Mouse (Mus musculus) myocyte (in vitro differentiated cells): ENCODE measurements at regions not wholly inside any gene's neighbourhood (a gene's known extent, or its start where the extent isn't known, plus 50 kb on each side); places are given as distances from the start of the nearest gene placed in this dataset.

Experiments
- H3K27me3 ChIP-seq: one replicate; pipeline ENCODE4 v1.6.1; 2011; ENCODE audit not compliant: control insufficient read depth, insufficient read depth, insufficient read length
- H3K36me3 ChIP-seq: one replicate; pipeline ENCODE4 v1.6.1; 2011; ENCODE audit not compliant: control insufficient read depth, insufficient read depth
- H3K4me2 ChIP-seq: one replicate; pipeline ENCODE4 v1.6.1; 2011; ENCODE audit warnings: low read depth, control low read depth
- H3K4me3 ChIP-seq: one replicate; pipeline ENCODE4 v1.5.1; 2011; ENCODE audit warnings: mild to moderate bottlenecking, control low read depth, moderate library complexity
- H3K79me2 ChIP-seq: one replicate; pipeline ENCODE4 v1.6.1; 2011; ENCODE audit not compliant: control insufficient read depth, insufficient read depth
- H3ac ChIP-seq: one replicate; pipeline ENCODE4 v1.6.1; 2011; ENCODE audit not compliant: control insufficient read depth, insufficient read length
- CEBPB ChIP-seq: IDR thresholded peaks from 2 replicates; pipeline ENCODE4 v1.6.1; 2011; ENCODE audit warnings: mild to moderate bottlenecking, moderate library complexity; ENCODE audit not compliant: poor library complexity, insufficient read depth, severe bottlenecking
- E2F4 ChIP-seq: IDR thresholded peaks from one replicate; pipeline ENCODE4 v1.6.1; 2011; ENCODE audit warnings: mild to moderate bottlenecking, control low read depth, moderate library complexity; ENCODE audit not compliant: insufficient read depth
- MAX ChIP-seq: IDR thresholded peaks from one replicate; pipeline ENCODE4 v1.6.1; 2011; ENCODE audit warnings: low read depth, mild to moderate bottlenecking, control low read depth
- MYOD1 ChIP-seq, 3 experiments: IDR thresholded peaks; one replicate each; pipeline ENCODE4 v1.6.1; 2011; ENCODE audit warnings: control low read depth in 2 of 3, low read depth in 2 of 3, mild to moderate bottlenecking in 2 of 3, moderate library complexity in 1 of 3; ENCODE audit not compliant: insufficient read length in 2 of 3, control insufficient read depth in 1 of 3
- MYOG ChIP-seq, 3 experiments: IDR thresholded peaks; one replicate each; pipeline ENCODE4 v1.6.1; 2011; ENCODE audit warnings: control low read depth in 2 of 3, low read depth in 2 of 3, mild to moderate bottlenecking in 2 of 3; ENCODE audit not compliant: insufficient read length in 2 of 3, control insufficient read depth in 1 of 3, insufficient read depth in 1 of 3
- POLR2A ChIP-seq: IDR thresholded peaks from one replicate; pipeline ENCODE4 v1.6.1; 2011; ENCODE audit warnings: low read depth, mild to moderate bottlenecking, control low read depth, moderate library complexity; ENCODE audit not compliant: insufficient read length
- POLR2AphosphoS2 ChIP-seq: IDR thresholded peaks from one replicate; pipeline ENCODE4 v1.6.1; 2011; ENCODE audit warnings: low read depth, control low read depth; ENCODE audit not compliant: insufficient read length
- REST ChIP-seq: IDR thresholded peaks from one replicate; pipeline ENCODE4 v1.6.1; 2011; ENCODE audit warnings: mild to moderate bottlenecking, control low read depth, moderate library complexity; ENCODE audit not compliant: insufficient read depth, insufficient read length
- SRF ChIP-seq: IDR thresholded peaks from one replicate; pipeline ENCODE4 v1.6.1; 2011; ENCODE audit warnings: low read depth; ENCODE audit not compliant: control insufficient read depth, insufficient read length
- TCF12 ChIP-seq: IDR thresholded peaks from one replicate; pipeline ENCODE4 v1.6.1; 2011; ENCODE audit warnings: mild to moderate bottlenecking, control low read depth; ENCODE audit not compliant: poor library complexity, insufficient read depth, severe bottlenecking
- TCF3 ChIP-seq: IDR thresholded peaks from one replicate; pipeline ENCODE4 v1.6.1; 2011; ENCODE audit warnings: low read depth, control low read depth; ENCODE audit not compliant: insufficient read length
- USF1 ChIP-seq: IDR thresholded peaks from one replicate; pipeline ENCODE4 v1.6.1; 2011; ENCODE audit warnings: low read depth, mild to moderate bottlenecking, control low read depth, moderate library complexity

DNA sequence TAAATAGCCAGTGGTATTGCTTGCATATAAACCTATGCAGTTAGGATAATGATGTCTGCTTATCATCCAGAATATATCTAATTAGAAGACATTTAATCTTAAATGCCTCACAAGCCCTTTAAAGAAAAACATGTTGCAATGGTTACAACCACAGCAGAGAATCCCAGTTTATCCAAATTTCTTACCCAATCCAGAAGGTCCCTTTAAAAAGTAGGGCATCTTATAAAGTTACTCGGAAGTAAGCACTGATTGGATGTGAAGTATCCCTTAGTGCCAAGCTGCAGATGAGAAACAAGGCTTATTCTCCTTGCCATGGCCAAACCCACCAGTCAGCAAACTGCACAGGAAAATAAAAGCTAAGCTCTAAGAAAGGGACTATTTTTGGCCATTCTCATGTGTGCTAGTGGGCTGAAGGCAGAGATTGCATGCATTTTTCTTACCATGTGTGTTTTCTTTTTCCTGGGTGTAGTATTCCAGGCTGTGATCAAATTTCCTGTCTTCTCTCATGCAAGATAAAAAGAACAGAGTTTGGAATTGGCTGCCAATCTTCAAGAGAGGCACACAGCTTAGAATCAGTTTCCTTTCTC is 80.2 kb upstream of the Fat4 start:
- H3K4me3 ChIP-seq = no peak overlapping the region
- no peak for TF ChIP-seq POLR2AphosphoS2
- no peak for TF ChIP-seq TCF3
- TF ChIP-seq MYOG (IDR thresholded peaks at IDR 0.05; ENCODE audit: control insufficient read depth in 1 of 3, insufficient read depth in 1 of 3, insufficient read length in 2 of 3, low read depth in 2 of 3) = no peak
- no peak for TF ChIP-seq REST
- TF ChIP-seq MAX = no peak
- no peak for TF ChIP-seq E2F4
- no peak for TF ChIP-seq MYOD1 (IDR thresholded peaks at IDR 0.05; ENCODE audit: control insufficient read depth in 1 of 3, insufficient read length in 2 of 3, low read depth in 2 of 3)
- TF ChIP-seq POLR2A = no peak
- TF ChIP-seq SRF = no peak
- H3K4me2 ChIP-seq = peak overlapping the region; percentile 21
- no peaks in the 10 kb centered on the region for H3K27me3 ChIP-seq
- H3K79me2 ChIP-seq = no peaks in the 10 kb centered on the region
- H3ac ChIP-seq = no peak overlapping the region
- H3K36me3 ChIP-seq = no peaks in the 10 kb centered on the region

DNA sequence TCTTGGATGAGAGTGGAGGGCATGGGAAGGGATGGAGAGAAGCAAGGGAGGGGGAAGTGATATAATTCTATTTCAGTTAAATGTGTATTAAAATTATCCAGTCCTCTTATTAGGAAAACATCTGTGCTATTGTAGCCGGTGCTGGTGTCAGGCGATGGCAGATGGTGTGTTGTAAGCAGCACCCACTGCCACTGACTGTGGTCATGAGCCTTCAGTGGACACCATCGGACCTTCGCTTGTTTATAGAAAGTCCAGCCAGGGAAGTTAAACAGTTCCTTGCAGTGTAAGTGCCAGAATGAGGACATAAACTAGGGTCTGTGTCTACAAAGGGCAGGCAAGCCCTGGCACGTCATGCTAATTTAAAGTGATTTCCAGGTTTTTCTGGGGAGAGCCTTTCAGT is 80.7 kb upstream of the Fat4 start:
- no peak for TF ChIP-seq USF1
- TF ChIP-seq SRF = no peak
- no peak for TF ChIP-seq E2F4
- TF ChIP-seq MYOG (IDR thresholded peaks at IDR 0.05; ENCODE audit: control insufficient read depth in 1 of 3, insufficient read depth in 1 of 3, insufficient read length in 2 of 3, low read depth in 2 of 3) = no peak
- no peak for TF ChIP-seq TCF3
- TF ChIP-seq REST = no peak
- no peak for TF ChIP-seq MYOD1 (IDR thresholded peaks at IDR 0.05; ENCODE audit: control insufficient read depth in 1 of 3, insufficient read length in 2 of 3, low read depth in 2 of 3)
- TF ChIP-seq TCF12 = no peak
- no peak for TF ChIP-seq CEBPB
- no peak for TF ChIP-seq POLR2AphosphoS2
- no peak for TF ChIP-seq POLR2A
- TF ChIP-seq MAX = no peak
- Histone ChIP-seq H3K4me3 (no peak overlapping the region), H3K27me3 (no peaks in the 10 kb centered on the region), H3K79me2 (no peaks in the 10 kb centered on the region), H3ac (no peak overlapping the region), H3K4me2 (no peak overlapping the region), H3K36me3 (no peaks in the 10 kb centered on the region)

DNA sequence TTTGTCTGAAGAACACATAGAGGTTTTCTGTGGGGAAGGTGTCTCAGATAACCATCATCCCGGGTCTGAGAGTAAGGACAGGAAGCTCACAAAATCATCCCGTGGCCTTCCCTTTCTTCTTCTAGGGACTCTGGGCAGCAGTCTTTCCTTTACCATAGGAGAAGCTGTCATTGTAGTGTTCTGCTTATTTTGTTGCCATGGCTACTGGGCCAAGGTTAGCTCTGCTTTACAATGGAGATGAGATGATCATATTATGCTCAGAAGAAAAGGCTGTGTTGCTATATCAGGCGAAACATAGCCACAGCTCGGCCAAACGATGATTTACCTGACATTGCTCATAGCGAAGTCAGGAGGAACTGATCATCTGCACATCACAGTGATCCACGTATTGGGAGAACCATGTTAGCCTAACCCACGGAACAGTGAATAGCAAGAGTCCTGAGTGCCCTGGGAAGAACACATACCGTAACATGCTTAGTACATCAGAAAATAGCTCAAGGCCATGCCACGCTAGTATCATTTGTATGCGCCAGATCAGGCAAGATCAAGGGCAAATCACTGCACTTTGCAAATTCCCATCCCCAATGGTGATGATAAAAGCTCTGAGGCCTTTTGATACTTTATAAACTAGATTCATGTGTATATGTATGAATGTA is 91.0 kb upstream of the Fat4 start:
- Histone ChIP-seq H3K27me3 (no peaks in the 10 kb centered on the region), H3K36me3 (no peaks in the 10 kb centered on the region), H3K4me3 (no peak overlapping the region), H3K79me2 (no peaks in the 10 kb centered on the region), H3K4me2 (no peak overlapping the region), H3ac (no peak overlapping the region)
- TF ChIP-seq MYOG (IDR thresholded peaks at IDR 0.05; ENCODE audit: control insufficient read depth in 1 of 3, insufficient read depth in 1 of 3, insufficient read length in 2 of 3, low read depth in 2 of 3) (no peak), POLR2AphosphoS2 (no peak), REST (no peak), MYOD1 (IDR thresholded peaks at IDR 0.05; ENCODE audit: control insufficient read depth in 1 of 3, insufficient read length in 2 of 3, low read depth in 2 of 3) (no peak), TCF3 (no peak), TCF12 (no peak), USF1 (no peak), POLR2A (no peak), SRF (no peak), MAX (no peak), CEBPB (no peak), E2F4 (no peak)

DNA sequence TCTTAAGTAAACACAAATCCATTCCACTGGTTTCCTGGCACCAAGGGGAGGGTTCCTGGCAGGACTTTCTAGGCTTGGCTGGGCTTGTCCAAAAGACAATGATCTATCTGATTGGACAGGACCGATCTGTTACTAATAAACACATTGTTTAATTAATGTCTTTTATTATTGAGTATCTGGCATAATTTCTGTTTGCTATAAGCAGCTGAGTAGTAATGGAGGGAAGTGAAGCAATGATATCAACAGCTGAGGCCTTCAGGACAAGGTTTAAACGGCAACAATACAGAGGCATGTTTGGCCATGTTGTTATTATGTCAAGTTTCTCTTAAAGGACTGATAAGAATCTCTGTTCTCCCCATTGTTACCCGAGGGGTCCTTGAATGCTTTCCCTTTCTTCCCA is 93.5 kb upstream of the Fat4 start:
- H3K79me2 ChIP-seq = no peaks in the 10 kb centered on the region
- no peaks in the 10 kb centered on the region for H3K36me3 ChIP-seq
- H3K4me3 ChIP-seq = no peak overlapping the region
- H3K27me3 ChIP-seq = no peaks in the 10 kb centered on the region
- TF ChIP-seq MYOD1 (IDR thresholded peaks at IDR 0.05; ENCODE audit: control insufficient read depth in 1 of 3, insufficient read length in 2 of 3, low read depth in 2 of 3) (no peak), MAX (no peak), REST (no peak), USF1 (no peak), SRF (no peak), POLR2A (no peak)
- no peak overlapping the region for H3ac ChIP-seq
- no peak overlapping the region for H3K4me2 ChIP-seq

DNA sequence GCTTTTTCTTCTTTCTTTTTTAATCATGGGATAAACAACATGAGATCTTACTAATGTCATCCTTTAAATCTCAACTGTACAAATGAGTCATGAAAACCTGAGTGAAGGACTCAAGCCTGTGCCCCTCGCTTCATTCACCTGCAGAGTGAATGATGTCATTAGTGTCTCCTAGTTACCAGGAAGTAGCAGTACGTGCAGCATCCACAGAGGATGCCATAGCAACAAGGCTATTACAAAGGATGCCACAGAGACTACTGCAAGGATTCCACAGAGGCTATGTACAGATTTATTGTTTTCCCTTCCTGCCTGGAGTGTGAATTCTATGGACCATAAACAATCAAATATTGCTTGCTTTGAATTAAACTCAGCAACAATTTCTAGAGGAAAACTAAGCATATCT is 98.0 kb upstream of the Fat4 start:
- Histone ChIP-seq H3K79me2 (no peaks in the 10 kb centered on the region), H3K4me2 (no peak overlapping the region), H3ac (no peak overlapping the region), H3K36me3 (no peaks in the 10 kb centered on the region), H3K4me3 (no peak overlapping the region), H3K27me3 (no peaks in the 10 kb centered on the region)
- TF ChIP-seq MYOG (IDR thresholded peaks at IDR 0.05; ENCODE audit: control insufficient read depth in 1 of 3, insufficient read depth in 1 of 3, insufficient read length in 2 of 3, low read depth in 2 of 3) (no peak), USF1 (no peak), E2F4 (no peak), TCF3 (no peak), MYOD1 (IDR thresholded peaks at IDR 0.05; ENCODE audit: control insufficient read depth in 1 of 3, insufficient read length in 2 of 3, low read depth in 2 of 3) (no peak), SRF (no peak)
